23 mouse cellular contexts compared by ENCODE assay signal in the genomic region with DNA sequence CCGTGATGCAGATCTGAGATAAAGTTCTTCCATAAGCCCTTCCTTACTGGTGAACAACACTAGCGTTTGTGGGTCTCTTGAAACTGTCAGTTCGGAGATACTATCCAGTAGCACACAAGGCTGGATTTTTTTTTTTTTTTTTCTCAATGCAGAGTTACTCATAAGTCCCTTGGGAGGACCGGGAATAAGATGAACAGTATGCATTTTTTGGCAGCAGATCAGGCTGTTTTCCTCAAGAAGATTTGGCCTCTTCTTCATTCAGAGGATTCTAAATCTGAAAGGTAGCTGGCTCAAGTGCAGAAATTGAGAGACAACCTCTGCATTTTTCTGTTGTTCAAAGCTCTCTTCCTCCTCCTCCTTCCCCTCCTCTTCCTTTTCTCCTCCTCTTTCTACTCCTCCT. TPM values are rescaled to one million over a fixed set of nuclear protein-coding genes. Genes with fewer than 3 reads are reported as not detected.
A peak's percentile ranks its signal among the peaks of the same experiment; 100 is the strongest.
DNase-seq lines count a peak whose midpoint lies in the region; ATAC-seq and TF ChIP-seq lines count a peak whose summit lies in the region.
"Had no signal": no experiment of that assay in that cellular context is flagged by ENCODE, and none has a peak within 500 bp of the region (broad histone marks: within the 10 kb centered on the region; RNA-seq: fewer than 3 reads in every experiment).

No protein-coding gene starts in this region.

- peak; percentile 24 for DNase-seq in kidney, postnatal 0 days (ENCODE audit: low spot score)
- DNase-seq in kidney, postnatal 36 days, result no peak
- peak; percentile 28 for DNase-seq in lung, embryonic 14.5 days
- DNase-seq in lung, postnatal 25 days (ENCODE audit: low spot score), result no peak
- DNase-seq in NIH3T3 (ENCODE audit: low read depth), result peak; percentile 68
- DNase-seq in telencephalon, adult 2 months (ENCODE audit: low read depth, low spot score), result peak; percentile 24
- DNase-seq in kidney, adult 8-10 months, result no peak
- DNase-seq: adrenal gland, postnatal 10 days; adrenal gland, postnatal 36 days; cerebellum, adult 11 months; cerebellum, adult 2 months; cerebellum, adult 9-11 months; cerebellum, postnatal 25 days; forebrain, postnatal 0 days; gastrocnemius, postnatal 10 days; heart, adult 11 months had no signal

- no peak for TF ChIP-seq CTCF in kidney, postnatal 0 days (IDR thresholded peaks at IDR 0.05; ENCODE audit: low read depth)
- TF ChIP-seq CTCF in lung, embryonic 14.5 days (IDR thresholded peaks at IDR 0.05; ENCODE audit: low read depth), result no peak

- H3K27ac ChIP-seq in kidney, postnatal 0 days, result no peak overlapping the region
- no peak overlapping the region for H3K27ac ChIP-seq in lung, embryonic 14.5 days (ENCODE audit: low read depth)
- H3K27ac ChIP-seq: embryonic facial prominence, embryonic 13.5 days; hindbrain, embryonic 12.5 days; hindbrain, embryonic 15.5 days; intestine, embryonic 15.5 days had no signal

- H3K4me3 ChIP-seq in kidney, postnatal 0 days (replicated peaks; ENCODE audit: low read depth, low read length), result no peak overlapping the region
- no peak overlapping the region for H3K4me3 ChIP-seq in lung, embryonic 14.5 days (ENCODE audit: low read depth, low read length)
- H3K4me3 ChIP-seq: embryonic facial prominence, embryonic 13.5 days; hindbrain, embryonic 12.5 days; hindbrain, embryonic 15.5 days; intestine, embryonic 15.5 days had no signal

- H3K9ac ChIP-seq in kidney, postnatal 0 days (ENCODE audit: low read depth, low read length), result no peak overlapping the region
- H3K9ac ChIP-seq in lung, embryonic 14.5 days, result no peak overlapping the region
- H3K9ac ChIP-seq: embryonic facial prominence, embryonic 13.5 days; forebrain, postnatal 0 days; hindbrain, embryonic 12.5 days; hindbrain, embryonic 15.5 days; intestine, embryonic 15.5 days had no signal

- H3K36me3 ChIP-seq in kidney, postnatal 0 days (ENCODE audit: insufficient read depth, low read length), result no peaks in the 10 kb centered on the region
- H3K36me3 ChIP-seq in lung, embryonic 14.5 days (ENCODE audit: insufficient read depth), result no peaks in the 10 kb centered on the region
- H3K36me3 ChIP-seq: embryonic facial prominence, embryonic 13.5 days; hindbrain, embryonic 12.5 days; hindbrain, embryonic 15.5 days; intestine, embryonic 15.5 days had no signal

- H3K4me2 ChIP-seq in kidney, postnatal 0 days (ENCODE audit: low read length), result no peak overlapping the region
- H3K4me2 ChIP-seq in lung, embryonic 14.5 days, result no peak overlapping the region
- H3K4me2 ChIP-seq: embryonic facial prominence, embryonic 13.5 days; heart, embryonic 11.5 days; hindbrain, embryonic 12.5 days; hindbrain, embryonic 15.5 days; intestine, embryonic 15.5 days had no signal

- no peaks in the 10 kb centered on the region for H3K4me1 ChIP-seq in kidney, postnatal 0 days (replicated peaks; ENCODE audit: insufficient read depth, low read length)
- no peaks in the 10 kb centered on the region for H3K4me1 ChIP-seq in lung, embryonic 14.5 days (ENCODE audit: insufficient read depth)
- H3K4me1 ChIP-seq: embryonic facial prominence, embryonic 13.5 days; hindbrain, embryonic 12.5 days; hindbrain, embryonic 15.5 days; intestine, embryonic 15.5 days had no signal

- H3K27me3 ChIP-seq in kidney, postnatal 0 days (ENCODE audit: insufficient read depth, low read length), result no peaks in the 10 kb centered on the region
- no peaks in the 10 kb centered on the region for H3K27me3 ChIP-seq in lung, embryonic 14.5 days (ENCODE audit: insufficient read depth, low read length)
- H3K27me3 ChIP-seq: hindbrain, embryonic 12.5 days; hindbrain, embryonic 15.5 days; intestine, embryonic 15.5 days had no signal

- WGBS in kidney, postnatal 0 days, result 60% methylated on average over 4 of the region's 4 CpGs
- WGBS in lung, embryonic 14.5 days, result 72% methylated on average over 4 of the region's 4 CpGs

- no peak for ATAC-seq in kidney, postnatal 0 days (replicated peaks; ENCODE audit: low FRiP score, low read depth)
- ATAC-seq in lung, embryonic 14.5 days (ENCODE audit: insufficient read depth), result no peak
- ATAC-seq in activated CD4-positive, CD25-positive, alpha-beta regulatory T cell, adult 4 months, result no peak
- ATAC-seq: forebrain, embryonic 14.5 days; forebrain, postnatal 0 days; intestine, embryonic 15.5 days had no signal

- H3K9me3 ChIP-seq in kidney, postnatal 0 days (replicated peaks; ENCODE audit: low read length), result 0 out of 2 replicates have a peak, but pooled peaks cover 4% of the 10 kb centered on the region
- no peaks in the 10 kb centered on the region for H3K9me3 ChIP-seq in lung, embryonic 14.5 days (ENCODE audit: low read depth, low read length)
- H3K9me3 ChIP-seq: hindbrain, embryonic 12.5 days; hindbrain, embryonic 15.5 days; intestine, embryonic 15.5 days had no signal

RNA-seq across cellular contexts. Expression of gene Serpine2, which starts 46.8 kb away (rescaled TPM):
- 203 and 222 TPM in 2 replicates for polyA plus RNA-seq in kidney, postnatal 0 days (2015; fragmentation: Nextera tagmentation; extraction: Ambion mirVana)
- polyA plus RNA-seq in lung, embryonic 14.5 days (2014; fragmentation: Nextera tagmentation; extraction: Ambion mirVana), result 341 and 345 TPM in 2 replicates
- polyA plus RNA-seq in activated CD4-positive, CD25-positive, alpha-beta regulatory T cell, adult 4 months (2017; shearing (Covaris generic)), result 1 to 10 TPM; 1.5 to 3.1 TPM

Comparison
In these comparisons a context has a peak if more than half of its experiments do, and no peak if none do; other contexts are left out.
1. DNase-seq: peak in kidney, postnatal 0 days (single experiment), lung, embryonic 14.5 days (single experiment), NIH3T3 (single experiment) and telencephalon, adult 2 months (single experiment); none in kidney, postnatal 36 days (0 of 2), lung, postnatal 25 days (single experiment) and kidney, adult 8-10 months (0 of 2).
2. RNA of gene Serpine2, which starts 46.8 kb away (polyA plus RNA-seq): 341 to 345 TPM in lung, embryonic 14.5 days and 203 to 222 TPM in kidney, postnatal 0 days; 1.5 to 3.1 TPM in activated CD4-positive, CD25-positive, alpha-beta regulatory T cell, adult 4 months; every median in the first group is over 10 times any median in the second.